19 mouse cellular contexts compared by ENCODE assay signal in genomic region chr16:35485711-35486110, GRCm38 (mm10). TPM values are rescaled to one million over a fixed set of nuclear protein-coding genes. Genes with fewer than 3 reads are reported as not detected.
DNase-seq lines count a peak whose midpoint lies in the region; ATAC-seq lines count a peak whose summit lies in the region.
"Had no signal": no experiment of that assay in that cellular context is flagged by ENCODE, and none has a peak within 500 bp of the region (broad histone marks: within the 10 kb centered on the region; RNA-seq: fewer than 3 reads in every experiment).

No protein-coding gene starts in this region.

- H3K4me2 ChIP-seq in forebrain, embryonic 16.5 days (ENCODE audit: low read length) = no peak overlapping the region
- no peak overlapping the region for H3K4me2 ChIP-seq in forebrain, embryonic 12.5 days
- H3K4me2 ChIP-seq: embryonic facial prominence, embryonic 12.5 days; hindbrain, embryonic 15.5 days had no signal

- no peaks in the 10 kb centered on the region for H3K36me3 ChIP-seq in forebrain, embryonic 16.5 days (ENCODE audit: control insufficient read depth, insufficient read depth)
- H3K36me3 ChIP-seq in forebrain, embryonic 12.5 days (replicated peaks) = no peaks in the 10 kb centered on the region
- H3K36me3 ChIP-seq: embryonic facial prominence, embryonic 12.5 days; hindbrain, embryonic 15.5 days had no signal

- H3K4me1 ChIP-seq in forebrain, embryonic 16.5 days (replicated peaks; ENCODE audit: control insufficient read depth, insufficient read depth, low read length) = peaks cover 24% of the 10 kb centered on the region
- peaks cover 45% of the 10 kb centered on the region for H3K4me1 ChIP-seq in forebrain, embryonic 12.5 days

- H3K27me3 ChIP-seq in forebrain, embryonic 16.5 days (replicated peaks; ENCODE audit: control insufficient read depth, insufficient read depth, low read length) = no peaks in the 10 kb centered on the region
- peaks cover 13% of the 10 kb centered on the region; the same call in 1 of the 2 replicates for H3K27me3 ChIP-seq in forebrain, embryonic 12.5 days
- H3K27me3 ChIP-seq: embryonic facial prominence, embryonic 12.5 days; hindbrain, embryonic 15.5 days had no signal

- H3K27ac ChIP-seq in forebrain, embryonic 16.5 days (ENCODE audit: low read length) = no peak overlapping the region
- no peak overlapping the region for H3K27ac ChIP-seq in forebrain, embryonic 12.5 days
- H3K27ac ChIP-seq: embryonic facial prominence, embryonic 12.5 days; gastrocnemius, adult 2 months; hindbrain, embryonic 15.5 days; left cerebral cortex, adult 2 months had no signal

- no peaks in the 10 kb centered on the region for H3K9me3 ChIP-seq in forebrain, embryonic 16.5 days (ENCODE audit: control insufficient read depth, low read length)
- H3K9me3 ChIP-seq in forebrain, embryonic 12.5 days = no peaks in the 10 kb centered on the region
- H3K9me3 ChIP-seq: embryonic facial prominence, embryonic 12.5 days; hindbrain, embryonic 15.5 days had no signal

- no peak overlapping the region for H3K9ac ChIP-seq in forebrain, embryonic 16.5 days (replicated peaks; ENCODE audit: low read depth, low read length)
- H3K9ac ChIP-seq in forebrain, embryonic 12.5 days = no peak overlapping the region
- H3K9ac ChIP-seq: embryonic facial prominence, embryonic 12.5 days; hindbrain, embryonic 15.5 days had no signal

- ATAC-seq in forebrain, embryonic 16.5 days = peak; percentile 47; the same call in 1 of the 2 replicates
- no peak for ATAC-seq in forebrain, embryonic 12.5 days (ENCODE audit: low FRiP score)
- ATAC-seq: intestine, postnatal 0 days had no signal

- H3K4me3 ChIP-seq in forebrain, embryonic 16.5 days (replicated peaks; ENCODE audit: low read length) = no peak overlapping the region
- no peak overlapping the region for H3K4me3 ChIP-seq in forebrain, embryonic 12.5 days (replicated peaks)
- H3K4me3 ChIP-seq: embryonic facial prominence, embryonic 12.5 days; gastrocnemius, adult 2 months; hindbrain, embryonic 15.5 days; left cerebral cortex, adult 2 months; myocyte had no signal

- peak; percentile 21 for DNase-seq in layer of hippocampus, adult 9-11 months
- no peak for DNase-seq in layer of hippocampus, adult 9-10 months (ENCODE audit: low spot score)
- peak; percentile 25 for DNase-seq in right cerebral cortex, postnatal 4 days
- no peak for DNase-seq in right cerebral cortex, postnatal 36 days (ENCODE audit: low spot score in 2 of 2)
- no peak for DNase-seq in retina, embryonic 14.5 days (ENCODE audit: low spot score)
- DNase-seq: adrenal gland, postnatal 14 days; cerebellum, adult 18-20 months; gastrocnemius, adult 2 months; heart, postnatal 10 days; lung, adult 2 months; midbrain, embryonic 14.5 days; thymus, postnatal 36 days had no signal

- WGBS in forebrain, embryonic 16.5 days = 64% methylated on average over 9 of the region's 9 CpGs
- WGBS in forebrain, embryonic 12.5 days = 84% methylated on average over 9 of the region's 9 CpGs

RNA-seq across cellular contexts. Expression of gene Pdia5, which starts 5.0 kb away (rescaled TPM):
- polyA plus RNA-seq in forebrain, embryonic 16.5 days (2015; fragmentation: Nextera tagmentation; extraction: Ambion mirVana) = 9.8 and 10.4 TPM in 2 replicates
- 15.8 and 17.0 TPM in 2 replicates for polyA plus RNA-seq in forebrain, embryonic 12.5 days (2016; fragmentation: Nextera tagmentation; extraction: Ambion mirVana)

RNA-seq across cellular contexts. Expression of gene Sema5b, which starts 55.2 kb away (rescaled TPM):
- polyA plus RNA-seq in forebrain, embryonic 16.5 days (2015; fragmentation: Nextera tagmentation; extraction: Ambion mirVana) = 22.3 and 30.1 TPM in 2 replicates
- polyA plus RNA-seq in forebrain, embryonic 12.5 days (2016; fragmentation: Nextera tagmentation; extraction: Ambion mirVana) = 55.7 and 59.5 TPM in 2 replicates
- polyA plus RNA-seq: myocyte had no signal

Comparison
In these comparisons a context has a peak if more than half of its experiments do, and no peak if none do; other contexts are left out.
1. DNase-seq: peak in layer of hippocampus, adult 9-11 months (single experiment) and right cerebral cortex, postnatal 4 days (single experiment); none in layer of hippocampus, adult 9-10 months (single experiment), right cerebral cortex, postnatal 36 days (0 of 2) and retina, embryonic 14.5 days (single experiment).